Mouse (Mus musculus): Measurements from ENCODE around the gene Litaf.
"Not testable (repeated sequence)": the region's sequence is repeated elsewhere in the genome, so short reads cannot be mapped to it uniquely, and the experiment has no call there.

Litaf gene

DNA sequence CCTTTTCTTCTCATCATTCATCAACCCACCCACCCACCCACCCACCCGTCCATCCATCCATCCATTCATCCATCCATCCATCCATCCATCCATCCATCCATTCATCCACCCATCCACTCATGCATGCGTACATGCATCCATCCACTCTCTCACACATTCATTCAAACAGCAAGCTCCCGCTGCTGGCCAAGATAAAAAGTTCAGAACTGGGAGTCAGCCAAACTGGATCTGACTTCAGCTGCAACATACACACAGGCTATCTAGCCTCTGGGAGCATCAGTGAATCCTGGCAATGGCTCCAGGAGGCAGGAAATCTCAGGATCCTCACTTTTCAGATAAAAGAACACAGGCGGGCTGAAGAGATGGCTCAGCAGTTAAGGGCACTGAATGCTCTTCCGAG, 42.3 kb downstream of the Litaf start:
- in situ Hi-C loops (cut with MseI, MboI), result no loop called here

GRCm38 (mm10) chr16:11022113-11022489, 43.9 kb downstream of the Litaf start:
- in situ Hi-C loops (cut with MseI, MboI), result no loop called here

DNA sequence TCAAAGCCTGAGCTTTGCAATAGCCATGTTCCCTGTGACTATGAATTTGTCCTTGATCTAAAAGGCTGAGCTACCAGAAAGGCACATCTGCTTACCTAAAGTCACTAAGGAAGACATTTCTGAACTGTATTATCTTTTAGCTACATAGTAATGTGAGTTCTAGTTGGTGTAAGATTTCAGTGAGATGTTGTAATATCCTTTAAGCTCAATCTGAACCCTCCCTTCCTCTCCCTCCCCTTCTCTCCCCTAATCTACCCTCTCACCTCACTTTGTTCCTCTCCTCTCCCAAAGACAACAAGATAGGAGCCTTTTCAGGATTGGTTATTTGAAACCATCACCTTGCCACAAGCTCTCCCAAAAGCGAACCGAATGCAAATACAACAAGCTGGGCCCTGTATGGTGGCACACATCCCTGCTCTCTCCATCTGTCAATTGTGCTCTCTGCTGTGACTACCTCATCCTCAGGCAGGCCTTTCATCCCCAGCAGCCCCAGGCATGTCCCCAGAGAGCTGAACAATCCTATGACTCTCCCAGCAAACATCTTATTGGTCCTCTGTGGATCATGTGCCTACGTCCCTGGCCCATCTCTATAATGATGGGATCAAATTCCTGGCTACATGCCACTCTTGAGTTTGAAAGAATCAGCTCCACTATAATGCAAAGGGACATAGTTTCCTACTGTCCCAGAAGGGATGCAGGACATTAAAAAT, 44.4 kb downstream of the Litaf start:
- in situ Hi-C loops (cut with MseI, MboI), result no loop called here

- in situ Hi-C loops (cut with MseI, MboI), result no loop called here
Measured at GRCm38 (mm10) chr16:11017807-11018595, 48.0 kb downstream of the Litaf start.

DNA sequence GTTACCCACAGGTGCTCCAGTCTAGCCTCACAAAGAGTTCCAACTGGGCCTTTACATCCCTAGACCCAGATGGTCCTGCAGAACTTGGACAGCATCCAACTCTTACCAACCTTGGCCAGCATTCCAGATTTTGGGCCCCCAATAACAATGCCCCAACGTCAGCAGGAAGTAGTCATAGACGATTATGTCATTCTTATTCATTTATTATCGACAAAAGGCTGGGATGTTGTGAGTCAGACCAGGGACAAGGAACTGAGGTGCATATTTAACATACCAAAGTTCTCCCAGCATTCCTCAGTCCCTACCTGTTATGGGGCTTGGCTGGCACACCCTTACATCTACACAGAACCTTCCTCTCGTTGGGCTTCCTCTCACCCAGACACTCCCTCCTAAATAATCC, 49.6 kb downstream of the Litaf start:
- in situ Hi-C loops (cut with MseI, MboI), result no loop called here

GRCm38 (mm10) chr16:11014407-11014806, 51.5 kb downstream of the Litaf start:
- in situ Hi-C loops (cut with MseI, MboI), result no loop called here

- in situ Hi-C loops (cut with MseI, MboI), result not testable (repeated sequence)
Measured at GRCm38 (mm10) chr16:11013464-11014147, 52.4 kb downstream of the Litaf start.

- in situ Hi-C loops (cut with MseI, MboI), result no loop called here
Measured at GRCm38 (mm10) chr16:11012571-11013463, 53.1 kb downstream of the Litaf start.

- in situ Hi-C loops (cut with MseI, MboI), result no loop called here
Measured at GRCm38 (mm10) chr16:11011939-11012338, 54.0 kb downstream of the Litaf start.

- in situ Hi-C loops (cut with MseI, MboI), result no loop called here
Measured at GRCm38 (mm10) chr16:11011206-11011605, 54.8 kb downstream of the Litaf start.

- in situ Hi-C loops (cut with MseI, MboI), result no loop called here
Measured at GRCm38 (mm10) chr16:11010270-11010669, 55.7 kb downstream of the Litaf start.

GRCm38 (mm10) chr16:11008162-11008991, 57.6 kb downstream of the Litaf start:
- in situ Hi-C loops (cut with MseI, MboI), result no loop called here

- in situ Hi-C loops (cut with MseI, MboI), result no loop called here
Measured at GRCm38 (mm10) chr16:11006100-11006499, 59.9 kb downstream of the Litaf start.

DNA sequence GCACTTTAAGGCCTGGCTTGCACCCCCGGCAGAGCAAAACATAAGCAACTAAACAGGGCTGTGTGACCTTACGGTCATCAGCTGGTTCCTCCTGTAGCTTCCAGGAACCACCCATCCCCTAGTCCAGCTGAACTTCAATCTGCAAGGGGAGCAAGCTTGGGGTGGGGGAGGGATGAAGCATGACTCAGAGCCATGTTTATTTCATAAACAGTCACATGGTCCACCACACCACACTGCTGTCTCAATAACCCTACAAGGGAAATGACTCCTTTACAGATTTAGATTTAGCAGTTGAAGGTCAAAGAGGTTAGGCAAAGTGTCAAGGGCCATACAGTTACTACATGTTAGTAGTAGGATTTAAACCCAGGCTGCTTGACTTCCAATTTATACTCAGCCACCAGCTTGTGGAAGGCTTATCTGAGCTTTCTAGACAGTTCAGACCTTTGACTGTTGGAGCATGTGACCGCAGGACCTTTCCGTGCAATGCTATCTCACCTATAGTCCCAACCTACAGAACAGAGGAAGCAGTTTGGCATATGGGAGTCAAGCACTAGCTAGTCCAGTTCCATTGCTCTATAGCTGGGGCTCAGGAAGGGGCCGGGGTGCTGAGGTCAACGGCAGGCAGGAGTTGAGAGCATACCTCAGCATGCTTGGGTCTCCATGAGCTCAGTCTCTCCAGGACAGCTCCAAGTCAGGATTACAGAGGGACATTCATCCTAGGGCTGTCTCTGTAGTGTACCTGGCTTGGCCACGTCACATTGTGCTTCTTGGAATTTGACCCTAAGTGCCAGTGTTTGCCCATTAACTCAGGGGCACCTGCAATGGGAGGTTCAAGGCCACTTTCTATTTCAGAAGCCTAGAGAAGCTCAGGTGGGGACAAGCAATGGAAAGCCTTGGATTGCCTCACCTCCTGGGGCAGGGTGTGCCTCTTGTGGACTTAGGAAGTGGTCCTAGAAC, 64.0 kb downstream of the Litaf start:
- in situ Hi-C loops (cut with MseI, MboI), result no loop called here

GRCm38 (mm10) chr16:10999809-11000208, 66.1 kb downstream of the Litaf start:
- in situ Hi-C loops (cut with MseI, MboI), result no loop called here

- in situ Hi-C loops (cut with MseI, MboI), result no loop called here
Measured at GRCm38 (mm10) chr16:10998224-10998623, 67.7 kb downstream of the Litaf start.

- in situ Hi-C loops (cut with MseI, MboI), result no loop called here
Measured at GRCm38 (mm10) chr16:10996576-10996975, 69.4 kb downstream of the Litaf start.

DNA sequence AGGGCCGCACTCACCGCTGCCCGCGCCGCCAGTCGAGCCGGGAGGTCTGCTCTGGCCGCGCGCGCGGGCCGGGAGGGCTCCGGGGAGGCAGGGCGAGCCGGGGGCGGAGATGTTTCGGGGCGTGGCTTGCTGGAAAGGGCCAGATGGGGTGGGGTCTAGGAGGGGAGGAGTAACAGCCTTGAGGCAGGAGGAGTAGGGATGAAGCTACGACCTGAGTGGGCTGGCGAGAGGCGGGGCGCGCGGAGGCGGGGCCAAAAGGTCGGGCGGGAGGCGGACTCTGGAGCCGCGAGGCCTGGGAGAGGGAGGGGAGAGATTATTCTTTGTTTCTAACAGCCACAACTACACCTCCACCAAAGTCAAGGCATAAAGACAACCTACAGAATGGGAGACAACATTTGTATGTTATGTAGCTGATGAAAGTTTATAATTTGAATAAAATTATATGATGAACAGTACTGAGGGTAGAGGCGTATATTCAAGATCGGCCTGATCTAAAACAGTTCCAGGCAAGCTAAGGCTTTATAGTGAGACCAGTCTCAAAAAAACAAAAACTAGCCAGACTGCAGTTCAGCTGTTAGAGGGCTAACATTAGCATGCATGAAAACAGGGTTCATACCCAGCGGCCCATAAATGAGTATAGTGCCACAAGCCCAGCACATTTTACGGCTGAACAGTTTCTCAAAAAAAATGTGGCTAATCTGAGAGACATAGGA, 72.8 kb downstream of the Litaf start:
- in situ Hi-C loops (cut with MseI, MboI), result loop anchor here (5.0 kb wide), 1 partner anchor 39 kb away; no protein-coding TSS in a partner anchor
